Mouse (Mus musculus): ENCODE results near the gene Slc2a6. TPM values are rescaled to one million over a fixed set of nuclear protein-coding genes. Genes with fewer than 3 reads are reported as not detected.

Slc2a6 gene
- total RNA-seq, 2 experiments from 2014 or later, result 21.5 to 27.5 TPM

DNA sequence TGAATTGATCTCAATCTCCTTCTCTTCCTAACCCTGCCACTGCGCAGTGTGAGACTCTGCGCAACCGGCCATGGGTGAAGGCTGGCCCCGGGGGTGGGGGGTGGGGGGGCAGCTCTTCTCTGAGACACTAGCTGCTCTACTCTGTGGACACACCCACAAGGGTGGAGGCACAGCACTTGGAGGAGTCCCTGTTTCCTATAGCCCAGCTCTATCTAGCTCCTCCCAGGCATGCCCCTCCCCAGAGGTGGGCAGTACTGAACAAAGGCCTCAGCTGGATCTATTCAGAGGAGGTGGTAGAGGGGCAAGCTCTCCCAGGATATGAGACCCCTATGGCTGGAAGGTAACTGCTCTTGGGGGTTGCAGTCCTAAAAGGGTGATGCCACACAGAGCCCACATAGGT lies 9.2 kb upstream of the Slc2a6 start:
- no peak for DNase-seq (ENCODE audit: low spot score in 2 of 2)

DNA sequence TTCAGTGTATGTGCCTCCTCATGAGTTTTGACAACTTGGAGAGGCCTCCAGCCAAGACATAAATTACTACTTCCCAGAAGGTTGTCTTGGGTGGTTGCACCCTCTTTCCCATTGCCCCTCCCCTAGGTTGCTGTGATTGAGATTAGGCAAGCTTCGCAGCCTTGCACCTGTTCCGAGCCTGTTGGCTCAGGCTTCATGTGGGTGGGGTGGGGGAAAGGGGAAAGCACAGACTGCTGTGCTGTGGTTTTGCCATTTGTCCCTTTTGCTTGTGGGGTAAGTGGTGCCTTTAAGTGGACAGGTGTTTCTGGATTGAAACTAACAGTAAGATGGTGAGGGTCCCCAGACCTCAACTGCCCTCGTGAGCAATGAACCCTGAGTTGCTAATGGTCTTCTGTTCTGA lies 8.2 kb upstream of the Slc2a6 start:
- DNase-seq (ENCODE audit: low spot score in 2 of 2), result no peak

DNA sequence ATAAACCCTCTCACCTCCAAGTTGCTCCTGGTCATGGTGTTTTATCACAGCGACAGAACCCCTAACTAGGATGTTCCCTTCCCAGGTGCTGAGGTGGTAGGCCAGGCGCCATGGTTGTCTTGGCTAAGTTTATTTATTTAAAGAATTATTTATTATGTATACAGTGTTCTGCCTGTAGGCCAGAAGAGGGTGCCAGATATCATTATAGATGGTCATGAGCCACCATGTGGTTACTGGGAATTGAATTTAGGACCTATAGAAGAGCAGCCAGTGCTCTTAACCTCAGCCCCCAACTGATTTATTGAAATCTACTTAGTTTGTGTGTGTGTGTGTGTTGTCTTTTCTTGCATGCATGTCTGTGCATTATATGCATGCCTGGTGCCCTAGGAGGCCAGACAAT lies 4.6 kb upstream of the Slc2a6 start:
- DNase-seq (ENCODE audit: low spot score in 2 of 2), result no peak

DNA sequence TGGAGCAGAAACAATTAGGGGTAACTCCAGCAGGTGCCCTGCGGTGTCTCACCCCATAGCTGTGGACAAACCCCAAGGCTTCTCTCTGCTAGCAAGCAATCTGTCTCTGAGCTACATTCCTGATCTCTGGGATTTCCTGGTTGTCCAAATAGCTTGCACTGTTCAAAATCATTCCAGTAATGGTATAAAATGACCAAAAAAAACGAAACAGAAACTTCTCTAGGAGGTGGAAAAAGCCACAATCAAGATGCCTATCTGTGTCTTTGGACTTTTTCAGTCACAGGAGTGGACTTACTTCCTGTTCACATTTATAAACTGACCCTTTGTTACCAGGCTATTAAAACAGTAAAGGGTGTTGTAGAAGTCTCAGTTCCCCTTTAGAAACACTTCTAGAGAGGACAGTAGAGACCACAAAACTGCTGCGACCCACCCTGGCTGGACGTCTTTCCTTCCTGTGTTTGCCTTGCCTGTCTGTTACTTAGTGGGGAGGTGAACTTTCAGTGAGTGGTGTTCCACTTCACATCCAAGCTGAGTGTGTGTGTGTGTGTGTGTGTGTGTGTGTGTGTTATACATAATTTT lies 728 bp upstream of the Slc2a6 start:
- no peak for DNase-seq (ENCODE audit: low spot score in 2 of 2)

DNA sequence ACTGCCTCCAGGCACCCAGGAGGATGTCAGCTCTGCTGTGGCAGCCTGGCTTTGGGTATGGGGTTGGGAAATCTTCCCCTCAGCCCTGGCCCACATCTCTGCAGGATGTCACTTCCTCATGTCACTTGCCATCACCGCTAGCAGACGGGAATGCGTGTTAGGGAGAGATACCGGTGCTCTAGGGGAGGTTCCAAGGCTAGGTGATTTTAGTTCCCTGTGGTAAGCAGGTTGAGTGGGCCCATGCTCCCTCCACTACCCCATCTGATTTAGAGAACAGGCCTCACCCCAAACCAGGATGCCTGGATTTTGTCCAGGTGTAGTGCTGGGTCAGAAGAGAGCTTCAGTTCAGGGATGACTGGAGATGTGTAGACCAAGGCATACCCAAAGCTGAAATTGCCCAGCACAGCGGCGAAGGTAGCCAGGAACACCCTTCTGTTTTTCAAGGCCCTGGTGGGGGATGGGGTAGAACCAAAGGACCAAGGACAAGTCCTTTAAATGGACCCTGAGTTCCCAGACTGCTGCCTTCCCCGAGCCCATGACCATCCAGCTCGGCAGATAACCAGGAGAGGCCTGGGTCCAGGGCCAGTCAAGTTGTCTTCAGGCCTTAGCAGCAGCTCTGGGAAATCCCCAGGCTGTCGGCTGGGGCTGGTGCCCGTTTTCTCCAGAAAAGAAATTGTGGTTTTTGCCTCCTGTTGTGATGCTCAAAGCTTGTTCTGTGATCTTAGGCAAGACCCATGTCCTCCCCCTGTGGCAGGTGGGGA lies 761 bp downstream of the Slc2a6 start:
- DNase-seq (ENCODE audit: low spot score in 2 of 2), result no peak

DNA sequence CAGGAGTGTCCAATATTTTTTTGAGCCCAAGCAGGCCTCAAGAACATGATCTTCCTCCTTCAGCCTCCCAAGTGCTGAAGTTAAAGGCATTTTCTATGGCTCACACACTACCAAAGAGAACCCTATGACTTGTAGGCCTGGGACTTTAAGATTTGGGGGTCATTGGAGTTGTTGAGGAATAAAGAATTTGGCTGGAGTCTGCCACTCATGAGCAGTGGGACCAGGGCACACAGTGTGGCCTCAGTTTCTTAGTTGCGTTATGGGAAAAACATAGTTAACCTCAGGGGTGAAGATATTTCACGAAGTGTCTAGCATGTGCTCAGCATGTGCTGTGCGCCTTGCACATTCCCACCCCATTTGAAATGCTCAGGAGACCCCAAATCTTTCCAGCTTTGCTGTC lies 1.5 kb downstream of the Slc2a6 start:
- no peak for DNase-seq (ENCODE audit: low spot score in 2 of 2)

DNA sequence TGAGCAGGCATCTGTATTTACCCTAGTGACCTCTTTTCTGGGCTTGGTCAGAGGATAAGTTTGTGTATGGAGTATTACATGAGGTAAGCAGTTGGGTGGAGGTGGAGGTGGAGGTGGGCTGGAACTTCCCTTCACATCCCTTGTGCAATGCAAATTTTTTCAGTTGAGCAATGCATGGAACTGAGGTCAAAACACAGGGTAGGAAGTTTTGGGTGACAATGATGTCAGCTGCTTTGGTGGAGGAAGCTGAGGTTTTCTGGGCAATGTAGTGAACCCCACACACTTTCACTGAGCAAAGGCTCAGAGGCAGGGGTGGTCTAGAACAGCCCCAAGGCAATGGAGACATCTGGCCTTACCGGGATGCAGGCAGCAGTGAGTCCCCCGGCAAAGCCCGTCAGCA lies 2.3 kb downstream of the Slc2a6 start:
- DNase-seq (ENCODE audit: low spot score in 2 of 2), result no peak

DNA sequence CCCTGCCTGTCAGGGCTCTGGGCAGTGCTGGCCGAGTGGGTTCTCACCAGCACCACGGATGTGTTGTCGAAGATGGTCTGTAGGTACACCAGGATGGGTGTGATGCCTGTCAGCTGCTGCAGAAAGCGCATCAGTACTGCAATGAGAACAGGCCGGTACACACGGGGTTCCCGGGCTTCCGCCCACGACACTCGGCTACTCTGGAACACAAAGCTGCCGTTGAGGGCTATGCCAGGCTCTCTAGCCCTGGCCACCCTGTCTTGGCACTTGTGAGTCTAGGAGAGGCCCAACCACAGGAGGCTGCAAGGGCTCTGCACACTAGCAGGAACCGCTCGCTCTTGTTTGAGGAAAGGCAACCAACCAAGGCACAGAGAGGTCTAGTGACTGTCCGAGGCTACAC lies 3.7 kb downstream of the Slc2a6 start:
- DNase-seq (ENCODE audit: low spot score in 2 of 2), result no peak

DNA sequence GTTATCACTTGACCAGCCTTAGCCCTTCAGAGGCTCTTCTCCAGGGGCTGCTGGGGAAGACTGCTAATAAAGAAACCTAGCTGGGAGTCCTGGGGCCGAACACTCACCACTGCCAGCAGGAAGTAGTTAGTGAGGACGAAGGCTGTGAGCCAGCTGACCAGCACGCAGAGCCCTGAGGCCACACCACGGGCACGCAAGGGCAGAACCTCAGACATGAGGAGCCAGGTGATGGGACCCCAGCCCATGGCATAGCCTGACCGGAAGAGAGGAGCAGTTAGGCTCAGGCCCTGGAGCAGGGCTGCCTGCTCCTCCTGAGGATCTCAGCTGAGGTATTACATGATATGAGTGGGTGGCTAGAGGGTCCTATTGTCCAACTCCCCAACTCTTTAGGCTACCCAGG lies 5.2 kb downstream of the Slc2a6 start:
- DNase-seq (ENCODE audit: low spot score in 2 of 2), result no peak

DNA sequence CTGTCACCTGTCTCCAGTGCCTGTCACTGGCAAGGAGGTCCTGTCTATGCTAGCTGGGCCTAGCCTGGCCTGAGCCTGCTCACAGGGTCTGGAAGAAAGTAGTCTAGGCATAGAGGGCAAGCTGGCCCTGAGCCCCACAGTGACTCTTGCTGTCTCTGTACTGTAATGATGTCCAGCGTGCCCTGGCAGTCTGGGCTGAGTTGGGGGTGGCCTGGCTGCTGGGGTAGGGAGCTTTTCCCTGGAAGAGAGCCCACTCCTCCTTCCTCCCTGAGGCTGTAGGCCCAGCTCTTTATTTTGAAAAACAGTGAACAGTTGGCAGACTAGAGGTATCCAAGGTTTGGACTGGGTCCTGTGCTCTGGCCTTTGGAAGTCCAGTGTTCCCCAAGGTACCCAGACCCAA lies 6.7 kb downstream of the Slc2a6 start:
- no peak for DNase-seq (ENCODE audit: low spot score in 2 of 2)

DNA sequence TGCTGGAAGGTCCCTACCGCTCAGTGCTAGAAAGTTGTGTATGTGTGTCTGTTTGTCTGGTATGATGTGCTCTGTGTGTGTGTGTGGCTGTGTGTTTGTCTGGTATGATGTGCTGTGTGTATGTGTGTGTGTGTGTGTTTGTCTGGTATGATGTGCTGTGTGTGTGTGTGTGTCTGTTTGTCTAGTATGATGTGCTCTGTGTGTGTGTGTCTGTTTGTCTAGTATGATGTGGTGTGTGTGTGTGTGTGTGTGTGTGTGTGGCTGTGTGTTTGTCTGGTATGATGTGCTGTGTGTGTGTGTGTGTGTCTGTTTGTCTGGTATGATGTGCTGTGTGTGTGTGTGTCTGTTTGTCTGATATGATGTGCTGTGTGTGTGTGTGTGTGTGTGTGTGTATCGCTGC lies 8.3 kb downstream of the Slc2a6 start:
- no peak for DNase-seq (ENCODE audit: low spot score in 2 of 2)

DNA sequence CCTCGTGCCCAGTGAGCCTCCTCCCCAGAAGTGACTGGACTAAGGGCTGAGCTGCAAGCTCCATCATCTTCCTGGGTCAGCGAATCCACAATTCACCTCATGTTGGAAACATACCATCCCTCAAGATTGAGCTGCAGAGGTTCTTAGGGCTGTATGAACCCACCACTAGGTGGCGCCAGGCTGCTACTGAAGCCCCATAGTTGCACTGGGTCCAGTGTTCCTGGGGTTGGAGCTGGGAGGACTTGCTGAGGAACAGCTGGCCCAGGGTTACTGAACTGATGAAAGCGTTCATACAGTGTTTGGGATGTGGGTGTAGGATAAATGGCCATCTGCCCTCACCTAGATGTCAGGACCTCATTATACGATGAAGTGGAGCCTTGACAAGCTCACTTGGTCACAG lies 10.0 kb downstream of the Slc2a6 start:
- peak; percentile 72 to 81 for DNase-seq (ENCODE audit: low spot score in 2 of 2)

DNA sequence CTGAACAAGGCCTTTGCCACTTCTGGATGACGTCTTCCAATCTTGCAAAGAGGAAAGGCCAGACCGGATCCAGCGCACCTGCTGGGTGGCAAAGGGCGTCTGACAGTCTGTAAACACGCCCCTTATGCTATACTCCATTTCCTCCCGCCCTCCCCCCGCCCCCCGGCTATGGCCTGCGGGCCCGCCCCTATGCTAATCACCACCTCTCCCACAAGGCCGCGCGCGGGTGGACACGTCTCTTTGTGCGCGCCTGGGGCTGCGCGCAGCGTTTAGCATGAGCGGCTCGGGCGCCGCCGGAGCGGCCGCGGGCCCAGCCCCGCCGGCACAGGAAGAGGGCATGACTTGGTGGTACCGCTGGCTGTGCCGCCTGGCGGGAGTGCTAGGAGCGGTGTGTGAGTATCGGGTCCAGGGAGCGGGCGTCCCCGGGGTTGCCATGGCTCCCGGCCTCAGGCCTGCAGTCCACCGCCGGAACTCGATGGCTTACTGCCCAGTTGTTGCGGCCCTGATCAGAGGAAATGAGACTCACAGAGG lies 18.0 kb downstream of the Slc2a6 start, which contains the start of gene Cacfd1:
TSS of gene Cacfd1 (plus strand) at position 213 of the 531 bp plus-strand sequence.
- peak; percentile 79 to 87 for DNase-seq (ENCODE audit: low spot score in 2 of 2)

DNA sequence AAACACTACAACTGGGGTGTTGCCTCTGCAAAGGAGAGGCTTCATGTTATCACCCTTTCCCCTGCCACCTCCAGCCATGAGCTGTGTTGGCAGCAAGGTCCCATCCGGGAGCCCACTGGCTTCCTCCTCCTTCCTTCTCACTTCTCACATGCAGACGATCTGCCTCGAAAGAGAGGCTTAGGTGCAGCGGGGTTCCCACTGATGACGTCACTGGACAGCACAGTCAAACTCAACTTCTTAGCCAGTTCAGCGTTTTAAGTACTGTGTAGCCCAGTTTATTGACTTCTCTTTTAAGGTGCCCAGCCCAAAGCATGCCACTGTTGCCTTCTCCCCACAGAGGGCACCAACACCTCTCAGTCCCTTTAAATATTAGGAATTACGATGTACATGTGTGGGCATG lies 20.1 kb downstream of the Slc2a6 start:
- DNase-seq (ENCODE audit: low spot score in 2 of 2), result no peak

DNA sequence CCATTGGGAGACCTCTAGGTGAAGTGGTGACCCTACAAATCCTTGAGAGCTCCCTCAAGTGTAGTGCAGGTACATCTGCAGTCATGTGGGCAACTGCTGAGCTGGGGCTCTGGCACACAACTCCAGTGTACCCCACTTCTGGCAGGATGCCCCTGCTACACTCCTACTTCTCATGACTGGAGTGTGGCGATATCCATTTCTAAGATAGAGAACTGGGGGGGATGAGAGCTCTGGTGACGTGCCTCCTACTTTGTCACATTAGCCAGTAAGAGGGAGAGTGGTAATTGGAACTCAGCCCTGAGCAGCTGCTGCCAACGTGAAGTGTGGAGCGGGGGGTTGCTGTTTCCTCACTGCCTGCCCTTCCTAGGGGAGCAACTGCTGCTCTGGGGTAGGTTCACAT lies 21.5 kb downstream of the Slc2a6 start:
- peak; percentile 49 to 53 for DNase-seq (ENCODE audit: low spot score in 2 of 2)

DNA sequence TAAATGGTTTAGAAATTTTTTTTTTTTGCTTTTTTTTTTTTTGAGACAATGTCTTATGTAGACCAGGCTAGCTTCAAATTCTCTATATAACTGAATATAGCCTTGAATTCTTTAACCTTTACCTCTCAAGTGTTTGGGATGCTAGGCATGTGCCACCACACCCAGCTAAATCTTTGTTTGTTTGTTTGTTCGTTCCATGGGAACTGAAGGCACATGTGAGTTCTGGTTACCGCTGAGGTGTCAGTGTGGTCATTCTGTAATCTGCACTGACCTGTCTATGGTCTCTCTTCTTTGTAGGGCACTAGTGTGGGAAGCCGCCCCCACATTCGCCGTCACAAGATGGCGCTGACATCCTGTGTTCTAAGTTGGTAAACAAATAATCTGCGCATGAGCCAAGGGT lies 29.8 kb downstream of the Slc2a6 start:
- no peak for DNase-seq (ENCODE audit: low spot score in 2 of 2)

DNA sequence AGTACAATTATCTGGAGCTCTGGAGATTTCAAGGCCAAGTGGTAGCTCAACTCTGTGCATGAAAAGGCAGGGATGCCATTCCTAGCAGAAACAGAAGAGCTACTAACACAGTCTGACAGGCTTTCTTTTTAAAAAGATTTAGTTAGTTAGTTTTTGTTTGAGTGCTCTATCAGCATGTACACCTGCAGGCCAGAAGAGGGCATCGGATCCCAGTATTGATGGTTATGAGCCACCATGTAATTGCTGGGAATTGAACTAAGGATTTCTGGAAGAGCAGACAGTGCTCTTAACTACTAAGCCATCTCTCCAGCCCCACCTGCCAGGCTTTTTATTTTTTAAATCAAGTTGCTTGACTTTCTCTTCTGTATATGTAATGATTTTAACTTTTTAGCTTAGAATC lies 30.3 kb downstream of the Slc2a6 start:
- DNase-seq (ENCODE audit: low spot score in 2 of 2), result no peak

DNA sequence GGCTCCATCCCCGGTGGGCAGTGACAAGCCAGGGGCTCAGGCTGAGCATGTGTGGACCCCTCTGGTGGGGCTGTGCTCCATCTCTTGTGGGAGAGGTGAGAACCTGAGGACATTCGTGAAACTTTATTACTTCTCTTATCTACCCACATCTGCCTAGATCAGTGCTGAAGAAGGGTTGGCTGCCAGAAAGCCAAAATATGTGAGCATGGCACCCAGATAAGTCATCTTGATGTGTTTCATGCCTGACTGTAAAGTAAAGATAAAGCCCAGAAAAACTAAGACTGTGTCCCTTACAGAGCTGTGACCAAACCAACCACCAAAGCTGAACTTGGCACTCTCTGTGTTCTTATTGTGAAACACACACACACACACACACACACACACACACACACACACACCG lies 33.9 kb downstream of the Slc2a6 start:
- DNase-seq (ENCODE audit: low spot score in 2 of 2), result no peak

DNA sequence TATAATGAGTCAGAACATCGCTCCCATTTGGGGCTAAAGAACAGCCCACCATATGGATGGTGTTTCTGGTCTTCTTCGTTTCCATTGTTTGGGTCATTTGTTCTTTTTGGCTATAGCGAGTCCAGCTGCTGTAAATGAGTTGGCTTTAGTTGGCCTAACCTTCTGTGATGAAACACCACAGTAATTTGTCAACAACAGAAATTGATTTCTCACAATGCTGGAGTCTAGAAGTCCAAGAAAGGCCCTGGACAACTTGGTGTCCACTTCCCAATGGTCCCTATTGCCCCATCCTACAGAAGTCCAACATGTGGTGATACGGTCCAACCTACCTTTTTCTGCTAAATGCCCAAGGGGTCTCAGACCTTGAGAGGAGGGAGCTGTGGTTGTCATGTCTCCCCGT lies 43.2 kb downstream of the Slc2a6 start:
- DNase-seq (ENCODE audit: low spot score in 2 of 2), result no peak

DNA sequence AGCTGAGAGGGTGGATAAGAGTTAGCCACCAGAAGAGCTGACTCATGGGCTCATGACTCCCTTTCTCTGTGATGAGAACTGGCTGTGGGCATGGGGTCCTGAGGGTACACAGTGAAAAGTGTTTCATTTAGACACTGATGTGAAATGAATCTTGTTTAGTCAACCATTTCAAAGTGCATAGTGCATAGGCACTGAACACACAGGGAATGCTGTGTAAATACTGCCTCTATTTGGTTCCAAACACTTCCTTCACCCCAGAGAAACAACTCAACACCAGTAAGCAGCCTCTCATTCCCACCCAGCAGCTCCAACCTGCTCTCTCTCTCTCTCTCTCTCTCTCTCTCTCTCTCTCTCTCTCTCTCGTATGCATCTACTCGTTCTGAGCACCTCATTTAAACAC lies 43.6 kb downstream of the Slc2a6 start:
- DNase-seq (ENCODE audit: low spot score in 2 of 2), result no peak

DNA sequence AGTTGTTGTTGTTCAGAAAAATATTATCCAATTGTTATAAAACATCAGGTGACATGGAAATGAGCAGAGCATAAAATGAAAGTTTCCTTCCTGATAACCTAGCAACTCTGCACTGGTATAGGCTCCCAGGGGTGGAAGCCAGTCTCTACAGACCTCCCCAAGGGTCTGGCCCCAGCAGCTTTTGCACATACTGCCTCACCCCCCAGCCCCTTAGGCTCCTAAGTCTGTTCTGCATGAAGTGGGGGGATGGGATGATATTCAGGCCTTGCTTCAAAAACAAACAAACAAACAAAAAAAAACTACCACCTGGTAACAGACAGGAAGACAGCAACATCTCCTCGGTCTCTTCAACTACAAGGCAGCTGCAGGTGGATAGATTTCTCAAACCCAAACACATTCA lies 47.4 kb downstream of the Slc2a6 start:
- DNase-seq (ENCODE audit: low spot score in 2 of 2), result no peak

DNA sequence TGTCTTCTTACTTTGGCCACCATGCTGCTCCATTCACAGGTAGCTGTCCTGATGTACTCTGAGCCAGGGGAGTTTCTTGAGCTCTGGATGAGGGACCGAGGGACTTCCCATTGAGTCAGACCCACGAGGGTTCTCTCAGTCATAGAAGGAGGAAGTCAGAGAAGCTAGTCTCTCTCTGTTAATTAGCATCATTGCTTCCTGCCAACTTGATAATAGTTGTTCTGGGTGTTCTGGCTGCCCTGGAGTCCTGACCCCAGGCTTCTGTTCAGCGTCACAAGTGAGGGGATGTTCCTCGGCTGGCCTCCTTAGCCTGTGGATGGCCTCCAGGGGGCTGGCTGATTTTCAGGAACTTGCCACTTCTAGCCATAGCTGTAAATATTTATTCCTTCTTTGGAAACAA lies 53.8 kb downstream of the Slc2a6 start:
- no peak for DNase-seq (ENCODE audit: low spot score in 2 of 2)

DNA sequence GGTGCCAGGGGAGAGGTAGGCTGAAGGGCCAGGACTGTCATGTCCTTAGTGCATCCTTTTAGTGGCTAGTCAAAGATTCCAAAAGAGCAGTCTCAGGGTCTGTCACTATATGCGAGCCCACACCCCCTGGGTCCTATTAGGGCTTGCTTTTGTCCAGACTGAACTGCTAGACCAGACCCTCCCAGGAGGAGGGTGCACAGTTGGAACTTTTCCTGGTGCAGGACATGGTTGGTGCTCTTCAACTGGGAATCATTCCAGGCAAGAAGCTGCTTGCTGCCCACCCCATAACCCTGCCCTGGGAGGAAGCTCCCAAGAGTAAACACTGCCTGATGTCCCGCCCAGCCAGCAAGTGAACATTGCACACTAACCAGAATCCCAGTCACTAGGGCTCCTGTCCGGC lies 54.7 kb downstream of the Slc2a6 start, which contains the start of gene Adamts13:
TSS of gene Adamts13 (plus strand) at position 301 of the 400 bp plus-strand sequence.
- DNase-seq (ENCODE audit: low spot score in 2 of 2), result no peak

Data from left cerebral cortex, adult 18-20 months (tissue).